Mouse (Mus musculus): ENCODE results near the gene Peli2.

The Peli2 gene

DNA sequence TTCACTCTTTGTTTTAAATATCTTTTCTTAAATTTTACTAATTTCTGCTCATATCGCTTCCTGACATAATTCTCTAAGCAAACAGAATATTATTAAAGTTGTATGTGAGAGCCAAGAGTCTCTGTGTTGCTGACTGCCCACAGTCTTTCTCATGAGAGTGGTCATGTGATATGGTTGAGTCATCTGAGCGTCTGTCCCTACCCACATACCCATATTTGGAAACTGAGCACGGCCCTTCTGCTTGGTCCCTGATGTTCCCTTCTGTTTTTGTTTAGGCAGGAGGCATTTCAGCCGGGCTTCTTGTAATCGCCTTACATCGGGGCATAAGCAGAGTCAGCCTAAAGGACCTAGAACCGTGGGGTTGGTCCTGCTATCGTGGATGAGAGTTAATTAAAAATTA is 68.7 kb downstream of the Peli2 start:
- DNase-seq (ENCODE audit: low spot score), result no peak

DNA sequence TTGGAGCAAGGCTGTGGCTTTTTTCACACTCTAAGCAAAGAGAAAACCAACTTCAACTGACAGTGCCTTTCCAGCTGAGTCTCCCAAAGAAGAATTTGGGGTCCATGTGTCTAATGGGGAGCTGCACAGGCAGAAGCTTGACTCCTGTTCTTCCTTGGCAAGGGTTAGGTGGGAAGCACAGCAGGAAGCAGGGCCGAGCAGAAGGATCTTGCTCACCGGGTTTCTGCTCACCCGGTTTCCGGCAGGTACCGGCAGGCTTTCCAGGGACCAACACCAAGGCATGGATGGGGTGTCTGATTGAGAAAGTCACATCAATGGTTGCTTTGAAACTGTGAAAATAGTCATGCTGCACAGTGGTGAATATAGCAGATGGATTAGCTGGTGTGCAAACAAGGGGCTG is 70.3 kb downstream of the Peli2 start:
- no peak for DNase-seq (ENCODE audit: low spot score)

GRCm38 (mm10) chr14:48191925-48192324 is 71.3 kb downstream of the Peli2 start:
- no peak for DNase-seq (ENCODE audit: low spot score)

- DNase-seq (ENCODE audit: low spot score), result no peak
Measured at GRCm38 (mm10) chr14:48196804-48197203, 76.2 kb downstream of the Peli2 start.

DNA sequence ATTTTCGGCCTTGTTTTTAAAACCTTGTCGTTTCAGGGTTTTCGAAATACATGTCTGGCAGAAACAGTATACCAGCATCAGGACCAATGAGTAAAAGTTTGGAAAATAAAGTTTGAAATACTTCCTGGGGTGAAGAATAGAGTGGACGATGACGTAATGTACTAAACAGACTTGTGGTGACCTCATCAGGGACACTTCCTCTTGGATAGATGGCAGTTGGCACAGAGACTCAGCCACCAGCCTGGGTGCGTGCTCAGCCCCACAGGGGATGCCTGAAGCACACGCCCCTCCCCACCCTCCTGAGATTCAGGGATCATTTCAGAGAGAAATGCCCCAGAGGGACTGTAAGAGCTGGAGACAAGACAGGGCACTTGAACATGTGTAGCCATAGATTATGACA is 76.7 kb downstream of the Peli2 start:
- no peak for DNase-seq (ENCODE audit: low spot score)

GRCm38 (mm10) chr14:48198190-48198954 is 77.7 kb downstream of the Peli2 start:
- no peak for DNase-seq (ENCODE audit: low spot score)

DNA sequence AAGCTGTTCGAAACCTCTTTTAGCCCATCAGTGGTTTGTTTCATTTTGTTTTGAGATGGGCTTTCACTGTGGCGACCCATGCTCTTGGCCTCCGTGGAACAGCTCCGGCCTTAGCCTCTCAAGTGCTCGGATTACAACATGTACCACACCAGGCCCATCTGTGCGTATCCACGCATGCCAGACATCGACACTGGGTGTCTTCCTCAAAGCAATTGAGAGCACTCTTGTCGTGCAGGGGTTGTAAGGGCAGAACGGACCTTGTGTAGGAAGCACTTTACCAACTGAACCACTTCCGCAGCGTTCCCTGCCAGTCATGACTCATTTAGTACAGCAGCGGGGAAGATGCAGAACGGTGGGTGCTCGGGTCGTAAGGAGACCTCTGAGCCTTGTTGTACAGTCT is 78.3 kb downstream of the Peli2 start:
- no peak for DNase-seq (ENCODE audit: low spot score)

- DNase-seq (ENCODE audit: low spot score), result no peak
Measured at GRCm38 (mm10) chr14:48199506-48199905, 78.9 kb downstream of the Peli2 start.

GRCm38 (mm10) chr14:48200291-48200690 is 79.7 kb downstream of the Peli2 start:
- no peak for DNase-seq (ENCODE audit: low spot score)

DNA sequence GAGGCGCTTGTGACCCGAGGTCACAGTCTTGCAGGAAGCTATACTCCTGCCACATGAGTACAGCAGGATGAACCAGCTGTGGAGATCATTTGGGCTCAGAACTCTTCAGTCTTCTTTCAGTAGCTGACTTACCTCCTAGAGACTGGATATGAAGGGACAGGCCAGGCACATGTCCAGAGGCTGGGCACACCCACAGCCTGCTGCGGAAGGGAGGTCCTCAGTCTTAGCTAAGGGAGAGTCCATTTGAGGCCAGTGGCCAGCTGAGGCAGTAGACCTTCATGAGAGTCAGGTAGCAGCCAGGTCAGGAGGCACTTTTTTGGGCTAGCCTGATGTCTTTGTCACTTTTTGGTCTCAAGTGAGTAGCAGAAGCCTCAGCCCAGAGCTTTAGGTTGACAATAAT is 80.2 kb downstream of the Peli2 start:
- DNase-seq (ENCODE audit: low spot score), result no peak

DNA sequence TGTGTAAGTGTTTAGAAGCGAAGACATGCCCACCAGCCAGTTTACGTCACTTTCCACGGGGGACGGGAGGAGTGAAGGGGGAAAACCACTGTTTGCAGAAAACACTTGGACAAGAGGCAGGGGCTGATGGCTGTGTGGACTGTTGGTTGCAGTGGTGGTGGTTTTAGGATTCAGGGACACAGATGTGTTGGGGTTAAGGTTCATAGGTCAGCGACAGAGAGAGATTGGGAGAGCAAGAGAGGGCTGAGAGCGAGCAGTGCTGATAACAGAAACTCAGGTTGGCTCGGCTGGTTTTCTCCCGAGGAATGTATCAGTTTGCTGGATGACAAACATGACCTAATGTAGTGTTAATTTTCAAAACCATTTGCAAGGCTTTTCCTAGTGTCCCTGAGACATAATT is 80.8 kb downstream of the Peli2 start:
- DNase-seq (ENCODE audit: low spot score), result no peak

DNA sequence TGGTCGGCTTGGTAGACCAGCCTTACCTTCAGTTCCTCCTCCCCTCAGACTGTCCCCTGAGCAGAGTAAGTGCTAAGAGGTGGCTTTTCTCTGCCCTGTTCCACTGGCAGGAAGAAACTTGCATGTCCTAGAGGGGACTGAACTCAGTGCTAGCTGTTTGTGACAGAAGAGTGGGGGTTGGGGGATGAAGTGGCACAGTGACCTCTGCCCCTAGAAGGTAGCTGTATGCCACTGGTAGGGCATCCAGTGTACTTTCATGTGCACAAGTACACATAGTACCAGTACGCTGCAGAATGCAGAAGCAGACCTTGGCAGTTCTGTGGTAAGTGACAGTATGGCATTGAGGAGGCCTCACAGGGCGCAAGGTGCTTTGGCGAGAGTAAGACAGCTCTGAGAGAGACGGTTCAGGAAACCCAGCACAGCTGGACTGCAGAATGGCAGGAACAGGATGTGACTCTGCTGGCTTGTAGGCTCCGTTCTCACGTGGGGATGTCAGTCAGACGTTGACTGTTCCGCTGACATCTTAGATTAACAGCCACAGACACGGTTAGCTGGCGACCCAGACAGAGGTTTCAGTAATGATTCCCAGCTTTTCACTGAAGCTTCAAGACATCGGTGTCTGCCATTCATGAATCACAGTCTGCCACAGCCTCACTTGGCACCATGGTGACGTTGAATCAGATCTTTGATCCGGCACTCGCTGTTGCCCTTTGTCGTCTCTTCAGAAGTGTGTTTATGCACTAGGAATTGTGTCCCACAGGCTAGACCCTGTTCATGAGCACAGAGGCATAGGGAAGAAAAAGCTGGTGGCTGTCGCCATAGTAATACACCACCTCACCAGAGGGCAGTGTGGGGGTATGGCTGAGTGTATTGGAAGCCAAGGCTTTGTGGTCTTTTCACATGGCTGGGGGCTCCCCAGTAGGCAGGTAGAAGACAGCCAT is 81.7 kb downstream of the Peli2 start:
- DNase-seq (ENCODE audit: low spot score), result no peak

- no peak for DNase-seq (ENCODE audit: low spot score)
Measured at GRCm38 (mm10) chr14:48205044-48205443, 84.4 kb downstream of the Peli2 start.

GRCm38 (mm10) chr14:48205635-48206034 is 85.0 kb downstream of the Peli2 start:
- no peak for DNase-seq (ENCODE audit: low spot score)

DNA sequence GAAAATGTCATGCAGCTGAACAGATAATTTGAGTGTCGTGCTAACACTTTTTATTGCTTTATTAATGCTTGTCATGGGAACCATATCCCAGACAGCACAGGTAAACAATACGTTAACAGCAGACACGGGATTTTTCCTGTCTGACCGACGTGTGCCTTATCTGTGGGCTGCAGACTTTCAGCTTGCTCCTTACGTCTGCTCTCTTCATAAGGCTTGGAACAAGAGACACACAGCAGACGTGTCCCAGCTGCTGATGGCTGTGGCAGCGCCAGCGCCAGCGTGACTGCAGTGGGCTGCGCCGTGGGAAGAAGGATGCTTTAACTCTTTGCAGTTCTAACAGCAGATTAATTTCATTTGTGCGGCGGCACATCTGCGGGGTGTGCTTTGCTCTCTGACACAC is 86.5 kb downstream of the Peli2 start:
- DNase-seq (ENCODE audit: low spot score), result no peak

DNA sequence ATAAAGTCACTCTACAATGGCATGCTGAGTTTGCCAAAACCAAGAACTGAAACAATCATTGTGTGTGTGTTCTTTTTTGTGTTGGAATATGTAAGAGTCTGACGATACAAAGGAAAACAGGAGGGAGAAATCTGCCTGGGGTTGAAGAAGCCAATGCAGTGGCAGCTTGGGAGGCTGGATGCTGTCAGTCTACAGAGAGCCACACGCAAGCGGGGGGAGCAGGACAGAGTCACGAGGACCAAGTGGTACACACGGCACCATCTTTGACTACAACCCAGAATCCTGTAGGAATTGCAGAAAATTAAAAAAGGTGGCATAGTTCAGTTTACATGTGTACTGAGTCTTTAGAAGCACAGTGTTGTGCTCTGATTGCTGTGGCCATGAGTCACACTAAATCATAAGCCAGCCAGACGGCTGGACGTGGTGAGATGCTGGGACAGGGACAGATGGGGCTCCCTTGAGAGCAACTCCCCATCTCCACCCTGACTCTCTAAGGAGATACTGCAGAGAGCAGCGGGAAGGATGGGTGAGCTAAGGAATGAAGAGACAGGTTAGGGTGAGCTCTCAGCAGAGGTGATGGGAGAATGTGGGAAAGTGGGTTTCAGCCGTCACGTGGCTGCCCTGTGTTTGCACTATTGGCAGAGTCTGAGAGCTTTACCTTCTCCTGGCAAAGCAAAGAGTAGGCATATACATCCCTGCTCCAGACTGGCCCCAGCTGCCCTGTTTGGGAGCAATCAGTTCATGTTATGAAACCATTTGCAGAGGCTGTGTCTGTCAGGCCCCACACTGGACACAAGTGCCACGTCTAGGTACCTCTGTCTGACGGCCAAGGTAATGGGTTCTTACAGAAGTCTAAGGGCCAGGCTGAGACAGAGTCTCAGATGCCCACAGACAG is 87.4 kb downstream of the Peli2 start:
- DNase-seq (ENCODE audit: low spot score), result no peak

DNA sequence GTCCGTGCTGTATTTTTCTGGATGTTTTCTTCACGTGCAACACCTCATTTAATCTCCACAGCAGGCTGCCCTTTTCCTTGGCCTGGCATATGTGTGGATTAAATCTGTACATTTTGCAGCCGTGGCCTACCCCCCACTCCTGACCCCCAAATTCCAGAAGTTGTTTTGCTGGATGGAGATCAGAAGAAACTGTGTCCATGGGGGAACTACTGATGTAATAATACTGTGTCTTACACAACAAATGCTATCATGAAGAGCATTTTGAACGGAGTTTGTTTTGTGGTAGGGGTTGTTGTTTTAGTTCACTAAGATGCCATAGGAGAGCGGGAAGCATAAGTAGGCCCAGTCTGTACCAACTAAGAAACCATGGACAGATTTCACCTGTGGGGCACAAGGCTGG is 88.8 kb downstream of the Peli2 start:
- no peak for DNase-seq (ENCODE audit: low spot score)

DNA sequence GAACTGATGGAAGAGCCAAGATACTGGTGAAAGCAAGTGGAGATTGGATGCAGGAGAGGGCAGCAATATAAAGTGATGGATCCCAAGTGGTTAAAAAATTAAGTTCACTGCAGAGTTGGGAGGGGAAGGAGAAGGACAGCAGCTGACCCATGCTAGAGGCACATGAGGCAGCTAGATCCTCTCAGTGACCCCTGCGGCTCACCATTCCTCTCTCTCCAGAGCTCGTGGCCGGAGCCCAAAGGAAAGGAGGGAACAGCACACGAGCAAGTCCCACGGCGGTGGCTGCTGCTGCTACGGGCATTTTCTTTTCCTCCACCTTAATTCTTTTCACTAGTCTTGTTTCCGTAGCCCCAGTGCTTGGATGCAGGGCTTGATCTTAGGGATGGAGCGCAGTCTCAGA is 89.5 kb downstream of the Peli2 start:
- no peak for DNase-seq (ENCODE audit: low spot score)

DNA sequence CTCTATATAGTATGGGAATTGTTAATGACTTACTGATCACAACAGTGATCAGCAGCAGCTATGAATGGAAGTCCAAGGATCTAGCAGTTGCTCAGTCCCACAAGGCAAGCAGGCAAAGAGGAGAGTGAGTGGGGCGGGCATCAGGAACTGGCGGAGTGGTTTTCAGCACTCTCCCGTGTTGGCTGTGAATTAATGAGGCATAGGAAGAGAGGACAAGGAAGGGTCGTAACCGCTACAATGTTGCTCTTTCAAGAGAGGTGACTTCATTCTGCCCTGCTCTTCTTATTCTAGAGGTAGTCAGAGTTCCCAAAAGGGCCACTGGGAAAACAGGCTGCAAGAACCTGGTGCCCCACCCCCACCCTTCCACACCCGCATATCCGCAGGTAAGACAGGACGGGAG is 90.9 kb downstream of the Peli2 start:
- DNase-seq (ENCODE audit: low spot score), result no peak

- DNase-seq (ENCODE audit: low spot score), result no peak
Measured at GRCm38 (mm10) chr14:48212839-48213238, 92.2 kb downstream of the Peli2 start.

- DNase-seq (ENCODE audit: low spot score), result no peak
Measured at GRCm38 (mm10) chr14:48213593-48213992, 93.0 kb downstream of the Peli2 start.

GRCm38 (mm10) chr14:48222051-48222450 is 101.4 kb downstream of the Peli2 start:
- DNase-seq (ENCODE audit: low spot score), result no peak

All from testis, postnatal 10 days (tissue).